Mouse (Mus musculus) adipose tissue, adult 10 weeks (tissue): ENCODE results near the gene Zfp677. TPM values are rescaled to one million over a fixed set of nuclear protein-coding genes. Genes with fewer than 3 reads are reported as not detected.

Source experiments
- polyA plus RNA-seq: library from polyadenylated mRNA; stranded (reverse); fragments of 350-450 nt; fragmentation: Illumina TruSeq; extraction: RNeasy Lipid Tissue Mini Kit (QIAGEN cat#74804); gene quantifications from one replicate; pipeline ENCODE4 v1.2.3, GENCODE M21; 2014; ENCODE audit warnings: low read depth, low replicate concordance

Gene Zfp677
- polyA plus RNA-seq, result 4.5 TPM

GRCm38 (mm10) chr17:21383391-21384056, at the start of gene Zfp677:
Zfp677 (plus strand) TSS chr17:21383748.

GRCm38 (mm10) chr17:21422664-21423599, 39.4 kb downstream of the Zfp677 start, which contains the start of gene Zfp54:
Zfp54 (plus strand) TSS chr17:21423227.

Other genes with a start within 250 kb of the Zfp677 start
- gene Vmn1r234, start 157.7 kb upstream of the Zfp677 start, polyA plus RNA-seq, result not detected
- gene Vmn1r235, start 127.3 kb upstream of the Zfp677 start, polyA plus RNA-seq, result not detected
- not detected for gene Vmn1r236, start 100.8 kb upstream of the Zfp677 start, polyA plus RNA-seq
- not detected for gene Vmn1r237, start 71.9 kb upstream of the Zfp677 start, polyA plus RNA-seq
- 6.2 TPM for gene Zfp54, start 39.5 kb downstream of the Zfp677 start, polyA plus RNA-seq
- gene Zfp51, start 66.6 kb downstream of the Zfp677 start, polyA plus RNA-seq, result 7.3 TPM
- 6.8 TPM for gene Zfp53, start 105.2 kb downstream of the Zfp677 start, polyA plus RNA-seq
- 5.8 TPM for gene Zfp52, start 151.8 kb downstream of the Zfp677 start, polyA plus RNA-seq
- 8.3 TPM for gene Zfp948, start 183.3 kb downstream of the Zfp677 start, polyA plus RNA-seq